Mouse (Mus musculus) R1 (cell line): Measurements from ENCODE around the gene P4hb.
A peak's percentile ranks its signal among the peaks of the same experiment; 100 is the strongest.
"Not testable (repeated sequence)": the region's sequence is repeated elsewhere in the genome, so short reads cannot be mapped to it uniquely, and the experiment has no call there.

ENCODE experiments used
- DNase-seq: peaks from one replicate; pipeline ENCODE4 v3.0.0-alpha.2; 2018; ENCODE audit warnings: low read depth, low spot score

The P4hb gene

DNA sequence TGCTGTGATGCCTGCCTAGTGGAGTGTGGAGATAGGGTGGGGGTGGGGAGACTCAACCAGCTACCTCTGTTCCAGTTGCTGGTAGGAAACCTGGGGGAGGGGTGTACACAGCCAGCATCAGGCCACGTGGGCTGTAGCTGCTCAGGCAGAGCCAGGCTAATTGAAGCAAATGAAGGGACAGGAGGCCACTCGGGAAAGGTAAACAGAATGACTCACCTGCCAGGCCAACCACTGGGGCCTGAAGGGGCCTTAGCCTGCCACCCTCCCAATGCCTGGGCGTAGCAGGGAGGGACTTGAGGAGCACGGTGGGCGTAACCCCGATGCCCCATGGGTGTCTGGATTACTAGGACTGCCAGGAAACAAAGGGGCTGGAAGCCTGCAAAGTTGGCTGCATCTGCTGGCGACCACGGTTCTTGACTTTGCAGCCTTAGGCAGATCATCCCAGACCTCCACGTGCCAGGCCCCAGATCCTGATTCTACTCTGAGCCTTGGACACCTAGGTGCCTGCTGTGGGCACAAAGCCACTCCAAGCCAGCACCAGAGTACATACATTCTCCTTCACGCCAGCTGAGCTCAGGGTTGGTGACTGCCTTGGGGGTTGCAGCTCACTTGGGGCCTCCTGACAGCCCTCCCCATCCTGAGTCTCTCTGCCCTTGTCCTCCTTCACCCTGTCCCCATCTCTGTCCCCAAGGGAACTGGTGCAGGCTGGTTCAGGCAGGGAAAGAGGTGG, 33.6 kb downstream of the P4hb start:
- peak; percentile 40 for DNase-seq

DNA sequence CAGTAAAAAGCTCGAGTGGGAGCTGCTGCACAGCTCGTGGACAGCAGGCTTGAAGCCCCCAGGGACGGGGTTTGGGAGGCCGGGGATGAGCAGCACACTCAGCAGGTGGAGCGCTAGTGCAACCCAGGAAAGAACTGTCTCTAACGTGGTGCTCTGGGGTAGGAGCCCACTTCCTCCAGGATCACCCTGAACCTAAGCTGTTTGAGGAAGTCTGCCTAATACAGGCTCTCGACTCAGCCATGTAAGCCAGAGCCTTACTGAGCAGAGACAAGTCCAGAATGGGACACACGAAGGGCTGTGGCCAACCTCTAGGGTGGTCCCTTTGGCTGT, 34.1 kb downstream of the P4hb start:
- DNase-seq: no peak

DNA sequence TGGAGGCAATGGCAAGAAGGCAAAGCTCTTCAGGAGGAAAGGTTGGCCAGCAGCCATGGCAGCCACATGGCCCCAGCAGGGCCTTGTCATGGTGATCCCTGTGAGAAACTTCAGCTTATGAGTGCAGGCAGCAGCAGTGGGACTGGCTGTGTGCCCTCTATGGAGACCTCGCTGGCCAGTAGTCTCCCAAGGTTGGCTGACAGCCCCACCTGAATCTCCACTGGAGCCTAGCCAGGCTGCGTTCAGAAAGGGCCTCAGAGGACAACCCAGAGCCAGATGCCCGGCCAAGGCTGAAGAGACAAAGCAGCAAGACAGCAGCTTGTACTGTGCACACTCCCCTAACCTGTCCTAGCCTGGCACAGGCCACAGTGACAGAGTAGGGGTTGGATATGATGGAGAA, 34.6 kb downstream of the P4hb start:
- no peak for DNase-seq

DNA sequence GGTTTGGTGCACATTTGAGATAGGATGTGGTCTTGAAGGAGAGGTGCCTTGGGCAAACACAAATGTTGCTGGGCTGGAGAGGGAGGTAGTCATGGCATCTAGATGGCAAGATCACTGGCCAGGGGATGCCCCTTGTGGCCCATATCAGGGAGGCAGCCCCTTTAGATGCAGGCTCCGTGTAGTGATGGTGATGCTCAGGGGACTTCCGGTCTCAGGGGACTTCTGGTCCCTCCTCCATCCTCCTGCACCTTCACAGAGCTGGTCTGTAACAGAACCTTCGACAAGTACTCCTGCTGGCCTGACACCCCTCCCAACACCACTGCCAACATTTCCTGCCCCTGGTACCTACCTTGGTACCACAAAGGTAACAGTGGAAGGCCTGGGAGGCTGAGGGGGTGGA, 37.2 kb downstream of the P4hb start:
- DNase-seq: no peak

DNA sequence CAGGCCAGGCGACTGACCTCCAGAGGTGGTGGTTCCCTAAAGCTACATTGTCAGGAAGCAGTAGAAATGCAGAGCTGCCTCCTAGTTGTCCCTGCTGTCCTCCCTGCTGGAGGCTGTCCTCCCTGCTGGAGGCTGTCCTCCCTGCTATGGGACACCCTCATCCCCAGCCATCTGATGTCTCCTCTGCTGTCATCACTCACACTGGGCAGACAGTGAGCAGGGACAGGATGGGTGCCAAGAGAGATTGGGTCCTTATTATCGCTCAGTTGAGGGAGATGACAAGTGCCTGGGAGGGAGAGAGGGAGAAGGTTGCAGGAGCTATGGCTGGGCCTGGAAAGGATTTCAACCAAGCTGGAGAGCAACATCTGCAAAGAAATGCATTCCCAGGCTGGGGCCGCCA, 37.9 kb downstream of the P4hb start:
- no peak for DNase-seq

DNA sequence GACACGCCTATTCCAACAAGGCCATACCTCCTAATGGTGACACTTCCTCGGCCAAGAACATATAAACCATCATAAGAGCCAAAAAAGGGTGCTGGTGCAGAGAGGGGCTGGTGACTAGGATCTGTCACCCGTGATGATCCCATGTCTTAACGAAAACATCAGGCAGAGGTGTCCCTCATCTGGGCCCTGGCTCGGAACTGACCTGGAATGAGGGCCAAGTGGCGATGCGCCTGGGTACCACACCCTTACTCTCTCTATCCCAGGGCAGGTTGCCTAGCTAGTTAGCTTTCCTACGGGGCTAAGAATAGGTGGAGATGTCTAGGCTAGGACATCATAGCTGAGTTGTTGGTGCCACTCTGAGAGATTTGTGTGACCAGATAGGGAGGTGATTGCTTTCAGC, 39.0 kb downstream of the P4hb start:
- no peak for DNase-seq

DNA sequence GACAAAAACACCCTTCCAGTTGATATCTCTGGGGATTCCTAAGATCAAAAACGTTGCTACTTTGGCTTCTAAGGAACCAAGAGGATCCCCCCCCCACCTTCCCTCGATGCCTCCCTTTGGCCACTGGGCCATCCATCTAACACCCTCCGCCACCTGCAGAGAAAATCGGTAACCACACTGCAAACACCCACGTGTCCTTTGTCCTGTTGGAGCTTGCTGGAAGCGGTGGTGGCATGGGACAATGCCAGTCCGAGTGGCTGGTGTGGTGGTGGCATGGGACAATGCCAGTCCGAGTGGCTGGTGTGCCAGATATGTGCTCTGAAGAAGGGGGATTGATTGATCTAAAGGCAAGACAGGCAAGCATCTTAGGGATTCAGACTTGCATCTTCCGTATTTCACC, 41.4 kb downstream of the P4hb start:
- no peak for DNase-seq

DNA sequence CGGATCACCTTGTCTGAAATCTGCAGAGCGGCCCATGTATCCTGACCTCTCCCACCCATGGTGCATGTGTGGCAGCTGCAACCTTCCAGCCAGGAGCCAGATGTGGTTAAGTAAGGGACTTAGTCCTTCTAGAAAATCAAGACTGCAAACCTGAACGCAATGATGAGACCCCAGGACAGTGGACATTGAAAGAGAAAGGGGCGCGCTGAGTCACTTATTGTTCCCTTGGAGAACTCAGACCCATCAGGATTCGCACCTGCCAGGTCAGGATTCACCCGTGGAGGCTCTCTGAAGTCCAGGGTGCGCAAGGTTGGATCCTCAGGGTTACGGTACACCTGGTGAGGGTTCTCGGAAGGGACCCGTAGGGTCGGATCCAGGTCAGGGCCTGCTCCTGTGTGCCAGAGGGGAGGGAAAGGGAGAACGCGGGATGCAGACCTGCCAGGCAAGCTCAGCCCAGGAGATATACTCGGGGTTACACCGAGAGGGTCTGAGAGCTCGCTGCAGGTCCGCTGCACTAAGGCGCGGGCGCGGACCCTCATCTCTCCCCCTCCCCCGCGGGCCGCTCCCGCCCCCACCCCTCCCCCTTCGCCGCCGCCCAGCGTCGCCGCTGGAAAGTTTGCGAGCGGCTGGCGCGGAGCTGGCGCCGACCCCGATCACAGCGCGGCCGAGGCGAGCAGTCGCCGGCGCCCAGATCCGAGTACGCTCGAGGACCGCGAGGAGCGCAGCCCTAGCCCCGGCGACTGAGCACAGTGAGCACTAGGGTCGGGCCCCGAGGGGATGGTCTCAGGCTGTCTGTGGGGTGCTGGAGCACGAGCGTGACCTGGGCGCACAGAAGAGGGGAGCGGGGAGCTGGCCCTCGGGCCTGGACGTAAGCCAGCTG, 42.7 kb downstream of the P4hb start, which contains the start of gene Gcgr:
Gene Gcgr, plus strand, starts transcription at position 615 of the 880 bp plus-strand sequence.
- DNase-seq: peak; percentile 30

DNA sequence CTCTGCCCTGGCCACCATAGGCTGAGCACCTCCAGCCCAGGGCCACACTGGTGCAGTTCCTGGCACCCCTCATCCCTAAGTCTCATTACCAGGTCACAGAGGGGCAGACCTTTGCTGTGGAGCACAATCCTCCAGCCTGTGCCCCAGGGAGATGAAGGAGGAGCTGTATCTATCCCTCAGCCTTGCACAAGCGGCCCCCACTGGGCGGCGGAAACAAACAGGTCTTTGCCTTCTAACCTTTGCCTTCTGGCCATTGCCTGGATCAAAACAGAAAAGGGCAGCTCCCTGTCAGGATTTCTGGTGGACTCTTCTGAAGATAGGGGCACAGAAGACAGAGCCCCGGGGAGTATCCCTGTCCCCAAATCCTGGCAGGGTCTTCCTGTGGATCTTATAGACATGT, 44.1 kb downstream of the P4hb start:
- DNase-seq: no peak

DNA sequence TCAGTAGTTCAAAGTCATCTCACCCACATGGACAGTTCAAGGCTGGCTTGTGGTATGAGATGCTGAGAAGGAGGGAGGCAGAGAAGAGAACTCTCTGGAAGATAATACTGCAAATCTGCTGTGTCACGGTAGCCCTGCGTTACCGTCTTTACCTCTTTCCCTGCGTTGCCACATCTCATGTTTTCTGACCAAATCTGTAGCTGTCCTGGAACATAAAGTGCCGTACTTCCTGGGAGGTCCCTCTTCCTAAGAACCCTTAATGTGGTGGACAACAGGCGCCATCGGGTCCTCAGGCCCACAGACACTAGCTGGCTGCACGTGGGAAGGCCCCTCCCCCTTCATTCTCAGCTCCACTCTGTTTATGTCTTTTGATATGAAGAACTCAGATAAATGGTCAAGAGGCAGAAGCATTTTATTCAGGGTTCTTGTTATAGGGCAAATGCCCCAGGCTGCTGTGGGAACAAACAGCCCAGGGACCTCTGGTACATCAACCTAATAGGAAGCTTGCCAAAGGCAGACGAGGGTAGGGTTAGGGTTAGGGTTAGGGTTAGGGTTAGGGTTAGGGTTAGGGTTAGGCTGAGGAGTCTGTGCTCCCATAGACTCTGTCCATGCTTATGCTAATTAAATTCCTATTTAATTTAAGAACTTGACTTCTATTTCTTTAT, 45.2 kb downstream of the P4hb start:
- DNase-seq: no peak

DNA sequence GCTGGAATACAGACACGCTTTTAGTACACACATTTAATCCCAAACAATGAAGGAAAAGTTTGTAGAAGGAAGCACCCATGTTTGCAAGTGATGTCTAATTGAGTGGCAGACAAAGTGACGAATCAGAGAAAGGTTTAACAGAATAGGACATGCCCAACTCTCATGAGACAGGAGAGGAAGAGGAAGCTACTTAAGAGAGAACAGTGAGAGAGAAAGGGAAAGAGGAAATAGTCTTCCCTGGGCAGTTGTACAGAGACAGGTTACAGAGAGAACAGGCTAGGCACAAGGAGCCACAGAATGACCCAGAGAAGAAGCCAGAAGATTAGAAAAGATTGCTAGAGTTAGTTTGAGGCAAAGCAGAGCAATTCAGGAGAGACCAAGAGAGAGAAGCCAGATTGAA, 47.1 kb downstream of the P4hb start:
- DNase-seq: peak; percentile 61

DNA sequence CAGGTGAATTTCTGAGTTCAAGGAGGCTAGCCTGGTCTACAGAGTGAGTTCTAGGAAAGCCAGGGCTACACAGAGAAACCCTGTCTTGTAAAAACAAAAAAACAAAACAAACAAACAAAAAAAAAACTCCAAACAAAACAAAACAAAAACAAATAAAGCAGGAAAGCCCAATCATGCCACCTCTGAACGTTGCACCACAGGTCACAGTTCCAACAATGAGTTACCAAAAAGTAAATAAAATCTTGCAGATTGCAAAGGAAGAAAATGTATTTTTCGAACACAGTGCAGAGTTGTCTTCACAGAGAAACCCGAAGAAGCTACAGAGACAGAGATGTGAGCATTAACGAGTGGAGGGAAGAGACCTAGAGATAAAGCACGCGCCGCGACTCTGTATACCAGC, 50.5 kb downstream of the P4hb start:
- DNase-seq: no peak

DNA sequence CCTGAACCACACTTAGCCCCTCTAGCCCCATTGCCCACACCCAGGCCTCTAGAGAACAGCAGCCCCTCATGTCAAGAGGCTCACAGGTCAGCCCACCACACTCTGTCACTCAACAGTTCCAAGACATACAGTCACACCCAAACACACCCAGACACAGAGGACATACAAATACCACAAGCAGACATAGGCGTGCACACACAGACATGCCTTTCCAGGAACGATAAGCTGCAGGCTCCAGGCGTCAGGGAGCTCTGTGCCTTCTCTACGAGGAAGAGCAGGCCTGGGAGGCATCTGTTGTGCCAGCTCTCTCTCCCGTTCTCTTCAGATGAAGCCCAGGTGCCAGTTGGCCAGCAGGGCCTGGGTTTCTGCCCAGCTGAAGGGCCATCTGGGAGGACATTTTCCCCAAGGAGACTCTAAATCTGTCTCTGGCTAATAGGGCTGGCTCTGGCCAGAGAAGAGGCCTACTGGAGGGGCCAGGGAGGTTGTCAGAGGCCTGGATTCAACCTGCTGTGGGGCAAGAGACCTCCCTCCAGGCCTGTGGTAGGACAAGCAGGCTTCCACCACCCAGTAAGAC, 52.0 kb downstream of the P4hb start:
- no peak for DNase-seq

DNA sequence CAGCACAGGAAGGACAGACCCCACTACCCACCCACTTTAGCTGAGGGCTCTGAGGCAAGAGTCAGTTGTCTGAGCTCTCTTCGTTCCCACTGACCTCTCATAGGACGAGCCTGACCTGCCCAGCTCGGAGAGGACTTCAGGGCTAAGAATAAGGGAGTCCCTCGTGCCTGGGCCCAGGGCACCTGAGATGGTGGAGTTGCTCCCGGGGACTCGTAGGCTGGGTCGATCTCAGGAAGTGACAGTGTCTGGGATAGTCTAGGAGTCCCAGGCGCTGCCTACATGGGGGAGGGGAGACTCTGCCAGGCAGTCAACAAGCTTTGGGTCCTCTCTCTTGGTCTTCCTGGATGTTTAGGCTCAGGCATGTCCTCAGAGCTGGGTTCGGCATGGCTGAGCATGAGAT, 52.6 kb downstream of the P4hb start:
- no peak for DNase-seq

DNA sequence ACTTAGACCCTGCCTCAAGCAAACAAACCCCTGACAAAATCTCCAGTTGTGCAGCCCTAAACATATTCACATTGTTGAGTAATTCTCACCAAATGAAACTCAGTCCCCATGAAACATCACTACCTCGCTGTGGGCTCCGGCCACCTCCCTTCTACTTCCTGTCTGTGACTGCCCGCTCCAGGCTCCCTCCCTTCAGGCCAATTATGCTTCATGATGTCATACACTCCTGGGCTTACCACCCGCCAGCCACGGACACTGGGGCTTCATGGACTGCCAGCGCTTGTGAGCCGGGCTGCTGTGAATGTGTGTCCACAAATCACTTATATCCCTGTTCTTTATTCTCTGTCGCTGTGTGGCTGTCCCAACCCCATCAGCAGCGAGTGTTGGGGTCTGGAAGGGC, 53.3 kb downstream of the P4hb start:
- no peak for DNase-seq

DNA sequence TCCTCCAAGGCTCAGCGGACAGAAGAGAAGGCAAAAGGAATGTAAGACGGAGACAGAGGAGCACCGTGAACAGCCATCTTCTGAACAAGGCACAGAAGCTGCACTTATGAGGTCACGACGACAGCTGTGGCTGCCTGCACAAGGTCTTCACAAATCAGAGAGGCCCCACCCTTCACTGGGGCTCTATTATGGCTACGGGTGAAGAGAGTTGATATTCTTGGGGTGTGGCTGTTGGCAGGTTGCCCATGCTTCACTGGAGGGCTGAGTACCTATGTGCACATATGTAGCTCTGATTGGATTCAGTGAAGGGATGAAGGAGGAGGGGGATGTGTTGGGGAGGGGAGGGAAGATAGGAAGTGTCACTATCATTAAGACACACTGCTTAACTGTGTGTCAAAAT, 54.5 kb downstream of the P4hb start:
- DNase-seq: no peak

DNA sequence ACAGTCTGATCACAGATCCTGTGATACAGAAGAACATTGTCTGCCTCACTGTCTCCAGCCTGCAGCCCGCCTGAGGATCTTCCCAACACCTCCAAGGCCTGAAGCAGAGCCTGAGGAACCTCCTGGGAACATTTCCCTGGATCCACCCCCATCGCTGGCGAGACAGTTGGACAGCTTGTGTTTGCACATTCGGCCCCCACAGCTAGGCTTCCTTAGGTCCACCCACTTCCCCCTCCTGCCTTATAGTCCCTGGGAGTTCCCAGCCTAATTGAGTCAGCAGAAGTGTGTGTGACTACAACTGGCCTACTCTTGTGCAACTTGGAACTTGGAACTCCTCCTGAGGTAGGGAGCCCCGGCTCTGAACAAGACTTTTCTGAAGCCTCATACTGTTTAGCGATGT, 55.0 kb downstream of the P4hb start:
- DNase-seq: no peak

DNA sequence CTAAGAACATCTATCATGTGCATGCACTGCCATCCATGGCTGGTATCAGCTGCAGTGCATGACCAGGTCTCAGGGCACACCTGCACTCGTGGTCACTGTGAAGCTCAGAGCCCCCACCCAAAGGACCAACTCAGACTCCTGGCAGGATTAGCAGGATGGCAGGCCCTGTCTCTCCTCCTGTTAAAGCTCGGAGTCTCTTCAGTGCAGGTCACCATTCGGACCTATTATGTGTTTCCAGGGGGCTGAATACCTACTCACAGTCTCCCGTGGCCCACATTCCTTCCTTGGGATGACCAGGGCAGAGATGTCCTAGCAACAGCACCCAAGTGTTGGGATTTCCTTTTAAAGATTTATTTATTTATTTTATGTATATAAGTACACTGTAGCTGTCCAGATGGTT, 55.9 kb downstream of the P4hb start:
- DNase-seq: no peak

DNA sequence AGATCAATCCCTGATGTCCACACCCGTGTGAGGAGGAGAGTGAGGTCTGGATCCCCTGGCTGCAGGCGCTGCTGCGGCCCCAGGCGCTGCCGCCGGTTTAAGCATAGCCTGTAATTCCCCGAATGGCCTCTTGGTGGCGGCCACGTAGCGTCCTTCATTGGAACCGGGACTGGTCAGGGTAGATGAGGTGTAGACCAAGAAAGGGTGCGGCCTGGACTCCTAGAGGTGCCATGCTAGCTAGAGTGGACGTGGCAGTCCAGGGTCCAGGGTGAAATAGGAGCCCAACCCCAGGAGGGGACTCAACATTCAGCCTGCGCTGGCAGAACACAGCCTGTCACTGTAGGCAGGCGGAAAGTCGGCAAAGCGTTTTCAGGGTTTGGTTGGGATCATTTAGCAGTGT, 57.4 kb downstream of the P4hb start:
- DNase-seq: peak; percentile 79

DNA sequence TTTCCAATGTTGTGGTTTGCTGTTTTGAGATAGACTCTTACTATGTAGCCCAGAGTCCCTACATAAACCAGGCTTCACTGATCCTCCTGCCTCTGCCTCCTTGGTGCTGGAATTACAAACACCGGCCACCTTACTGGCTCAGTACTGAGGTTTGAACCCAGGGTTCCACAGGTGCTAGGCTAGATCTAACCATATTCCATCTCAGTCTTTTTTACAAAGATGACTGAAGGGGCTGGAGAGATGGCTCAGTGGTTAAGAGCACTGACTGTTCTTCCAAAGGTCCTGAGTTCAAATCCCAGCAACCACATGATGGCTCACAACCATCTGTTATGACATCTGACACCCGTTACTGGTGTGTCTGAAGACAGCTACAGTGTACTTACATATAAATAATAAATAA, 58.8 kb downstream of the P4hb start:
- not testable (repeated sequence) for DNase-seq

DNA sequence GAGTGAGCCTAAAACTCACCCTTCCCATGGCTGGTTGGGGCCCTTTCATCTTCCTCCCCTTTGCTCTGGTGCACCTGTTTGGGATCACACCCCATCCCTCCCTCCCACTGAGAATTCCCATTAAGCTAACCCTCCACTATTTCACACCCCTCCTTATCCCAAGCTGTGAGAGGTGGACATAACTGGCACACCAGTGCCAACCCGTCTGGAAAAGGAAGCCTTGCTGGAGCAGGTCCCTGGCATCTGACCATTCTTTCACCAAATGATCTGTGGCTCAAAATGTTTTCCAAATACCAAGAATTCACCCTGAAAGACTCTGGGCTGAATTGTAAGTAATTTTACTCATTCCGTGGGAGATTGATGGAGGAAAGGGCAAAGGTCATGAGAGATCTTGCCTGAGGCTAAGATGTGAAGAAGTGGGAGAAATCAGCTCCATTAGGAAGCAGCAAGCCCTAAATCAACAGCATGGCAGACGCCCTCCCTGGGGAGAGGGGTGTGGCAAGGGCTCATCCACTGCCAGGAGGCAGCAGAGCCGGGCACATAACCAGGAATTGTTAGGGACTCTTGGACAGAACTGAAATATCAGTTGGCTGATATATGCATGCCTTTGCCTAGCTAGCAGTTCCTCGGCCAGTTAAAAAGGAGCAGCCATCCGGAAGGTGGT, 60.1 kb downstream of the P4hb start:
- DNase-seq: no peak
